ENCODE assay signal across 28 mouse cellular contexts in genomic region chr5:123714622-123715021, GRCm38 (mm10). TPM values are rescaled to one million over a fixed set of nuclear protein-coding genes. Genes with fewer than 3 reads are reported as not detected.
DNase-seq lines count a peak whose midpoint lies in the region; ATAC-seq and TF ChIP-seq lines count a peak whose summit lies in the region.
"Had no signal": no experiment of that assay in that cellular context is flagged by ENCODE, and none has a peak within 500 bp of the region (broad histone marks: within the 10 kb centered on the region; RNA-seq: fewer than 3 reads in every experiment).

No protein-coding gene starts in this region.

- H3K4me3 ChIP-seq in liver, postnatal 0 days (ENCODE audit: low read depth, low read length): no peak overlapping the region
- no peak overlapping the region for H3K4me3 ChIP-seq in liver, embryonic 12.5 days
- no peak overlapping the region for H3K4me3 ChIP-seq in bone marrow macrophage, adult 2 months (ENCODE audit: insufficient read depth, low read length)
- no peak overlapping the region for H3K4me3 ChIP-seq in forebrain, embryonic 16.5 days (replicated peaks; ENCODE audit: low read length)
- H3K4me3 ChIP-seq: forebrain, embryonic 10.5 days; forebrain, embryonic 13.5 days; gastrocnemius, adult 2 months; heart, embryonic 12.5 days; heart, embryonic 15.5 days; hindbrain, embryonic 10.5 days had no signal

- TF ChIP-seq CTCF in liver, postnatal 0 days (IDR thresholded peaks at IDR 0.05; ENCODE audit: low read depth): no peak
- no peak for TF ChIP-seq CTCF in bone marrow macrophage, adult 2 months (IDR thresholded peaks at IDR 0.05; ENCODE audit: low read depth, low read length)

- no peak for TF ChIP-seq EP300 in liver, postnatal 0 days (IDR thresholded peaks at IDR 0.05; ENCODE audit: low read depth)

- H3K4me1 ChIP-seq in liver, postnatal 0 days (ENCODE audit: insufficient read depth): peaks cover 6% of the 10 kb centered on the region
- H3K4me1 ChIP-seq in liver, embryonic 12.5 days: peaks cover 27% of the 10 kb centered on the region
- H3K4me1 ChIP-seq in bone marrow macrophage, adult 2 months (ENCODE audit: control insufficient read depth, insufficient read depth, low read length): peaks cover 43% of the 10 kb centered on the region
- peaks cover 24% of the 10 kb centered on the region for H3K4me1 ChIP-seq in forebrain, embryonic 16.5 days (replicated peaks; ENCODE audit: control insufficient read depth, insufficient read depth, low read length)

- no peak for TF ChIP-seq POLR2A in bone marrow macrophage, adult 2 months (IDR thresholded peaks at IDR 0.05; ENCODE audit: borderline replicate concordance, low read depth, low read length)

- H3K4me2 ChIP-seq in liver, postnatal 0 days (ENCODE audit: low read depth, low read length): no peak overlapping the region
- H3K4me2 ChIP-seq in liver, embryonic 12.5 days: no peak overlapping the region
- no peak overlapping the region for H3K4me2 ChIP-seq in forebrain, embryonic 16.5 days (ENCODE audit: low read length)
- H3K4me2 ChIP-seq: forebrain, embryonic 13.5 days; heart, embryonic 12.5 days; heart, embryonic 15.5 days; hindbrain, embryonic 14.5 days had no signal

- no peaks in the 10 kb centered on the region for H3K9me3 ChIP-seq in liver, postnatal 0 days (ENCODE audit: low read length)
- H3K9me3 ChIP-seq in liver, embryonic 12.5 days (replicated peaks): no peaks in the 10 kb centered on the region
- no peaks in the 10 kb centered on the region for H3K9me3 ChIP-seq in forebrain, embryonic 16.5 days (ENCODE audit: control insufficient read depth, low read length)
- H3K9me3 ChIP-seq: forebrain, embryonic 13.5 days; heart, embryonic 12.5 days; heart, embryonic 15.5 days; hindbrain, embryonic 10.5 days had no signal

- no peak for DNase-seq in liver, postnatal 0 days
- DNase-seq in thymus, postnatal 25 days: no peak
- DNase-seq in gastrocnemius, adult 8-10 months (ENCODE audit: low spot score in 2 of 2): no peak
- DNase-seq: adrenal gland, postnatal 10 days; adrenal gland, postnatal 36 days; cerebellum, adult 11-12 months; cerebellum, adult 8-10 months; cerebellum, postnatal 10 days; cerebellum, postnatal 36 days; forebrain, postnatal 0 days; gastrocnemius, adult 2 months; gastrocnemius, postnatal 25 days; heart, postnatal 10 days; heart, postnatal 36 days had no signal

- H3K27ac ChIP-seq in liver, postnatal 0 days (ENCODE audit: low read depth): peak overlapping the region; percentile 66
- no peak overlapping the region for H3K27ac ChIP-seq in liver, embryonic 12.5 days
- peak overlapping the region; percentile 76 for H3K27ac ChIP-seq in bone marrow macrophage, adult 2 months (ENCODE audit: insufficient read depth, low read depth, low read length)
- no peak overlapping the region for H3K27ac ChIP-seq in forebrain, embryonic 16.5 days (ENCODE audit: low read length)
- H3K27ac ChIP-seq: forebrain, embryonic 10.5 days; forebrain, embryonic 13.5 days; gastrocnemius, adult 2 months; heart, embryonic 15.5 days; hindbrain, embryonic 10.5 days; hindbrain, embryonic 14.5 days; hindbrain, postnatal 0 days had no signal

- ATAC-seq in liver, postnatal 0 days: no peak
- ATAC-seq in liver, embryonic 12.5 days: no peak
- ATAC-seq in megakaryocyte, adult 5-6 weeks (ENCODE audit: poor library complexity, severe bottlenecking): peak; percentile 53
- ATAC-seq in forebrain, embryonic 16.5 days: no peak
- ATAC-seq: CD4-positive, CD25-positive, alpha-beta regulatory T cell, adult 4 months; forebrain, embryonic 13.5 days; forebrain, postnatal 0 days; hindbrain, postnatal 0 days; inflammation-experienced regulatory T-cells, adult 6 months; intestine, embryonic 16.5 days had no signal

- H3K27me3 ChIP-seq in liver, postnatal 0 days (ENCODE audit: insufficient read depth, low read length): no peaks in the 10 kb centered on the region
- H3K27me3 ChIP-seq in liver, embryonic 12.5 days (replicated peaks): no peaks in the 10 kb centered on the region
- H3K27me3 ChIP-seq in forebrain, embryonic 16.5 days (replicated peaks; ENCODE audit: control insufficient read depth, insufficient read depth, low read length): no peaks in the 10 kb centered on the region
- H3K27me3 ChIP-seq: forebrain, embryonic 13.5 days; heart, embryonic 12.5 days; heart, embryonic 15.5 days had no signal

- peaks cover 72% of the 10 kb centered on the region for H3K36me3 ChIP-seq in liver, postnatal 0 days (replicated peaks; ENCODE audit: insufficient read depth, low read length)
- H3K36me3 ChIP-seq in liver, embryonic 12.5 days: peaks cover 90% of the 10 kb centered on the region
- H3K36me3 ChIP-seq in forebrain, embryonic 16.5 days (ENCODE audit: control insufficient read depth, insufficient read depth): peaks cover 41% of the 10 kb centered on the region

- H3K9ac ChIP-seq in liver, postnatal 0 days (replicated peaks): no peak overlapping the region
- H3K9ac ChIP-seq in liver, embryonic 12.5 days: no peak overlapping the region
- H3K9ac ChIP-seq in forebrain, embryonic 16.5 days (replicated peaks; ENCODE audit: low read depth, low read length): no peak overlapping the region
- H3K9ac ChIP-seq: forebrain, embryonic 13.5 days; forebrain, postnatal 0 days; heart, embryonic 12.5 days; heart, embryonic 15.5 days; hindbrain, embryonic 14.5 days had no signal

- WGBS in liver, postnatal 0 days (ENCODE audit: insufficient replicate concordance): 55% methylated on average over 4 of the region's 4 CpGs
- 57% methylated on average over 4 of the region's 4 CpGs for WGBS in liver, embryonic 12.5 days (ENCODE audit: insufficient replicate concordance)
- 90% methylated on average over 4 of the region's 4 CpGs for WGBS in forebrain, embryonic 16.5 days

RNA-seq across cellular contexts. Expression of gene Zcchc8, which starts 6.3 kb away (rescaled TPM):
- polyA plus RNA-seq in liver, postnatal 0 days (2015; fragmentation: Nextera tagmentation; extraction: Ambion mirVana): 19.3 and 23.7 TPM in 2 replicates
- 49.6 and 51.9 TPM in 2 replicates for polyA plus RNA-seq in liver, embryonic 12.5 days (2016; fragmentation: Nextera tagmentation; extraction: Ambion mirVana)
- 92.1 and 95.1 TPM in 2 replicates for polyA plus RNA-seq in bone marrow macrophage, adult 2 months (2012; ENCODE audit: insufficient read depth, insufficient read length, missing spikeins)
- total RNA-seq in megakaryocyte, adult 5-6 weeks (2015): 43.9 and 65.3 TPM in 2 replicates
- total RNA-seq in megakaryocyte, adult 5-6 weeks (2017): 122 and 197 TPM in 2 replicates
- polyA plus RNA-seq in forebrain, embryonic 16.5 days (2015; fragmentation: Nextera tagmentation; extraction: Ambion mirVana): 92.7 and 96.1 TPM in 2 replicates
- total RNA-seq in gastrocnemius, adult 8-10 months (2022): 10 to 100 TPM in 3 of 4 experiments, 1 to 10 TPM in 1; 10.0 to 15.4 (median 11.6) TPM

RNA-seq across cellular contexts. Expression of gene Clip1, which starts 30.2 kb away (rescaled TPM):
- polyA plus RNA-seq in liver, postnatal 0 days (2015; fragmentation: Nextera tagmentation; extraction: Ambion mirVana): 10.1 and 12.2 TPM in 2 replicates
- polyA plus RNA-seq in liver, embryonic 12.5 days (2016; fragmentation: Nextera tagmentation; extraction: Ambion mirVana): 17.6 and 20.4 TPM in 2 replicates
- 53.6 and 73.6 TPM in 2 replicates for polyA plus RNA-seq in bone marrow macrophage, adult 2 months (2012; ENCODE audit: insufficient read depth, insufficient read length, missing spikeins)
- 45.5 and 46.9 TPM in 2 replicates for total RNA-seq in megakaryocyte, adult 5-6 weeks (2015)
- 96.0 and 126 TPM in 2 replicates for total RNA-seq in megakaryocyte, adult 5-6 weeks (2017)
- polyA plus RNA-seq in forebrain, embryonic 16.5 days (2015; fragmentation: Nextera tagmentation; extraction: Ambion mirVana): 83.1 and 93.0 TPM in 2 replicates
- 100 to 1,000 TPM; 341 to 375 (median 357) TPM for total RNA-seq in gastrocnemius, adult 8-10 months (2022)

RNA-seq across cellular contexts. Expression of gene Rsrc2, which starts 34.6 kb away (rescaled TPM):
- 32.5 and 40.7 TPM in 2 replicates for polyA plus RNA-seq in liver, postnatal 0 days (2015; fragmentation: Nextera tagmentation; extraction: Ambion mirVana)
- 64.6 and 65.7 TPM in 2 replicates for polyA plus RNA-seq in liver, embryonic 12.5 days (2016; fragmentation: Nextera tagmentation; extraction: Ambion mirVana)
- polyA plus RNA-seq in bone marrow macrophage, adult 2 months (2012; ENCODE audit: insufficient read depth, insufficient read length, missing spikeins): 116 and 123 TPM in 2 replicates
- 109 and 132 TPM in 2 replicates for total RNA-seq in megakaryocyte, adult 5-6 weeks (2015)
- 193 and 248 TPM in 2 replicates for total RNA-seq in megakaryocyte, adult 5-6 weeks (2017)
- 145 and 163 TPM in 2 replicates for polyA plus RNA-seq in forebrain, embryonic 16.5 days (2015; fragmentation: Nextera tagmentation; extraction: Ambion mirVana)
- total RNA-seq in gastrocnemius, adult 8-10 months (2022): 10 to 100 TPM; 28.1 to 39.6 (median 33.0) TPM

RNA-seq across cellular contexts. Expression of gene Kntc1, which starts 34.9 kb away (rescaled TPM):
- 7.5 and 7.6 TPM in 2 replicates for polyA plus RNA-seq in liver, postnatal 0 days (2015; fragmentation: Nextera tagmentation; extraction: Ambion mirVana)
- 39.2 and 39.5 TPM in 2 replicates for polyA plus RNA-seq in liver, embryonic 12.5 days (2016; fragmentation: Nextera tagmentation; extraction: Ambion mirVana)
- 13.9 and 19.6 TPM in 2 replicates for polyA plus RNA-seq in bone marrow macrophage, adult 2 months (2012; ENCODE audit: insufficient read depth, insufficient read length, missing spikeins)
- 31.9 and 34.2 TPM in 2 replicates for total RNA-seq in megakaryocyte, adult 5-6 weeks (2015)
- total RNA-seq in megakaryocyte, adult 5-6 weeks (2017): 36.1 and 41.8 TPM in 2 replicates
- 12.6 and 12.8 TPM in 2 replicates for polyA plus RNA-seq in forebrain, embryonic 16.5 days (2015; fragmentation: Nextera tagmentation; extraction: Ambion mirVana)
- total RNA-seq in gastrocnemius, adult 8-10 months (2022): under 1 TPM in 1 of 4 experiments, not detected in 3; 0.05 TPM
- total RNA-seq: gastrocnemius, adult 2 months had no signal

Comparison
In these comparisons a context has a peak if more than half of its experiments do, and no peak if none do; other contexts are left out.
1. H3K27ac ChIP-seq: peak in liver, postnatal 0 days (single experiment) and bone marrow macrophage, adult 2 months (single experiment); none in liver, embryonic 12.5 days (single experiment) and forebrain, embryonic 16.5 days (single experiment).